Mouse (Mus musculus): ENCODE data around the gene Lrpprc. TPM values are rescaled to one million over a fixed set of nuclear protein-coding genes. Genes with fewer than 3 reads are reported as not detected.

Gene Lrpprc
- total RNA-seq, 2 experiments from 2014 or later = 58.0 to 63.2 TPM

DNA sequence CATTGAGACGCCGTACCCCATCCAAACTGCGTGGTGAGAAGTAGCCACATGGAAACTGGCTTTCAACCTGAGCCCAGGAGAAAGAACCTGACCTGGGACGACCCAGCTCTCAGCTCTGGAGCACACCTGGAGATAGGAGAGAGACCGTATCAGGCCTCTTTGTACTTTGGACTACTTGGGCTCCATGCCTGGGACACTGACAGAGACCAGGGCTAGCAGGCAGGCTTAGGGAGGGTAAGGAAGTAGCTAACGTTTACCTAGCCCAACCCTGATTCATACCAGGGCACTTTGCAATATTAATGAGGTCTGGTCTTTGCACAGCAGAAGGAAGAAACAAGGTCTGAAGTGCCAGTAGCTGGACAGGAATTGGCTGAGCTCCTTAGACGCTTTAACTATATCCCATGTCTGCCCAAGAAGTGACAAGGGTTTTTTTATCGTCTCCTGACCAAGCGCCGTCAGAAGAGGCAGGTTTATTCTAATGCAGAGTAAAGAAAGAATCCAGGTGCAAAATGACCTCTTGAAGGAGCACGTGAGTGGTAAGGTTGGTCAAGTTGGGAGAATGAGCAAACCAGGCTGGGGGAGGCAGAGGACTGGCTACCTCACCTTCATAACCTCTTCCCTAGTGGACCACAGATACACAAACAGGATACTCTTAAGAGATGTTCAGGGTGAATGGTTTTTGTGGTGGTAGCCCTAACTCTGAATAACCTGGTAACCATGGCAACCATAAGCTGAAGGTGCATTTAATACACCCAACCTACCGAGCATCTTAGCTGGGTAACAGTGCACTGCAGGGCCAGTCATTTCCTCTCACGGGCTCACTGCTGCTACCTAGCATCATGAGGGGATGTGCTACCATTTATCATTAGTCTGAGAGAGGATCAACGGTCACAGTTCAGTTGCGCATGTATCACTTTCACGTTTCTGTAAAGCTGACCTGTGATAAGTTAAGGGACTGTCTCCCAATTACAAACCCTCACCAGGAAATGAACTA lies 117.9 kb downstream of the Lrpprc start:
- Histone ChIP-seq H3K4me3 (no peak overlapping the region), H3K27ac (no peak overlapping the region)
- DNase-seq (ENCODE audit: low spot score in 2 of 2) = no peak
- no peak for TF ChIP-seq CTCF (conservative IDR thresholded peaks at IDR 0.05)

DNA sequence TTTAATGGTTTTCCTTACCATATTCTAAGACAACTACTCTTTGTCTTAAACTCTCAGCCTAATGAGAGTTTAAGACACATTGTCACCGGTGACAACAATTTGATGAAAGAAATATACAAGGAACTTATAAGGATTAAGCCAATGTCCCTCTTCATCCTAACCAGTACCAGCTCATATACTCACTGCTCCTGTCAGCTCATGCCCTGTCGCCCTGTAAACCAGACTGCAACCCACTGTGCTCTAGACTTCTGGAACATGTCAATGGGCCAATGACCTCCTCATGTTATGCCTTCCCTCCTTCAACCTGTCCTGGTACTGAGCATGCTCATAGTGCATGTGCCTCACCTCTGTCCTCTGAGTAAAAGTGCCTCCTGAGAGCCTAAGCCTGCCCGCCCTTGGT lies 122.7 kb downstream of the Lrpprc start:
- no peak for TF ChIP-seq CTCF (conservative IDR thresholded peaks at IDR 0.05)
- no peak for DNase-seq (ENCODE audit: low spot score in 2 of 2)
- H3K4me3 ChIP-seq = no peak overlapping the region
- no peak overlapping the region for H3K27ac ChIP-seq

DNA sequence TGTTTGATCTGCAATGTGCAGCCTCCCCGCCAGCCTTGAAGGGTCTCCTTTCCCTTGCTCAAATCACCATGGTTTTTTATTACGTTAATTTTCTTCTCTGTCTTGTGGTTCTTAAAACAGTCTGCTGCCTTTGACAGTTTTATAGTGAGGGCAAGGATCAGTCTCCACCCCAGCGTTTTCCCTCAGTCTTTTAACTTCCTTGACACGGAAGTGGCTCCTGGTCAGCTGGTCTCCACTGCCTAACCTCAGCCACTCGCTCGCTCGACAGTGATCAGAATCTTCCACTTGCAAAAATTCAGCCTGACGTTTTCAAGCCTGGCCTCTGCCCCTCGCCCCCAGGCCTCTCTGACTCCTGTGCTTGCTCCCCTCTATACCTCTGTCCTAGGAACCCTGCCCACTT lies 124.9 kb downstream of the Lrpprc start:
- DNase-seq (ENCODE audit: low spot score in 2 of 2) = no peak
- Histone ChIP-seq H3K4me3 (no peak overlapping the region), H3K27ac (no peak overlapping the region)
- TF ChIP-seq CTCF (conservative IDR thresholded peaks at IDR 0.05) = no peak

DNA sequence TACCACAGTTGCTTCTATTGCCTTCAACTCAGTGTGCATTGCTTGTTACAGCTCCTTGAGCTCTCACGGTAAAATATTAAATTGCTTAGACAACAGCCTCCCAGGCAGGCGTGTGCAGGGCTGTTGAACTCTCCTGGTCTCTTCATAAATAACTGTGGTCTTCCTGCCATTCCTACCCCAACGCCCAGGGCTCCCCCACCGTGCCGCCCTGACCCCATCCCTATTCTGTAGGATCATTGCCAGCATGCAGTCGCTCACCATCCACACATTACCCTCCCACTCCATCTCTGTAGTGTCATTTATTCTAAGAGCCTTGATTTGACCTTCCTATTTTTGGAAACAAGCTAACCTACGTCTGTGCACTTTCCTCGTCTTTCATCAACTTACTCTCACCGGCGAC lies 125.5 kb downstream of the Lrpprc start:
- no peak overlapping the region for H3K4me3 ChIP-seq
- no peak for TF ChIP-seq CTCF (conservative IDR thresholded peaks at IDR 0.05)
- DNase-seq (ENCODE audit: low spot score in 2 of 2) = no peak

DNA sequence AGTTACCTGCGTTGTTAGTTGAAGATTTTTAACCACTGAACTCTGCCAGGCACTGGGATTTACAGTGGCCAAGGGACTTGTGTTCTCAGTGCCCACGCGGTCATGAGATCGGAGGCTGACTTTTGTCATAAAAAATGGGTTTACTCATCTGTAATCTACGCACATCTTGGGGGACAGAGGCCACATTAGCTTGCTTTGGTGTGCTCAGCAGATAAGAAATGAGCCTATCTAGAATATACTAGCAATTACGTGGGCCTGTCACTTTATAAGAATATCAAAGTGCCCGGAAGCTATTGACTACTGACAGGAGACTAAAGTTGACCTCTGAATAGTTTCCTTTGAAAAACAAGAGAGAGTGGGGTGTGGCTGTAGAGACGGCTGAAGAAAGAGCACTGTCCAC lies 131.6 kb downstream of the Lrpprc start:
- no peak overlapping the region for H3K4me3 ChIP-seq
- TF ChIP-seq CTCF (conservative IDR thresholded peaks at IDR 0.05) = no peak
- no peak overlapping the region for H3K27ac ChIP-seq
- no peak for DNase-seq (ENCODE audit: low spot score in 2 of 2)

More for the DNA sequence above, 125.5 kb downstream of the Lrpprc start:
- H3K27ac ChIP-seq = no peak overlapping the region

GRCm38 (mm10) chr17:84658195-84658594 lies 132.4 kb downstream of the Lrpprc start:
- TF ChIP-seq CTCF (conservative IDR thresholded peaks at IDR 0.05) = no peak
- DNase-seq (ENCODE audit: low spot score in 2 of 2) = no peak
- H3K27ac ChIP-seq = no peak overlapping the region
- H3K4me3 ChIP-seq = no peak overlapping the region

- no peak for TF ChIP-seq CTCF (conservative IDR thresholded peaks at IDR 0.05)
- Histone ChIP-seq H3K4me3 (no peak overlapping the region), H3K27ac (no peak overlapping the region)
- DNase-seq (ENCODE audit: low spot score in 2 of 2) = no peak
Observed at GRCm38 (mm10) chr17:84657782-84658181, 132.8 kb downstream of the Lrpprc start.

- peak; percentile 13; the same call in 1 of the 2 replicates for TF ChIP-seq CTCF (conservative IDR thresholded peaks at IDR 0.05)
Observed at GRCm38 (mm10) chr17:84657422-84657732, 133.2 kb downstream of the Lrpprc start.

DNA sequence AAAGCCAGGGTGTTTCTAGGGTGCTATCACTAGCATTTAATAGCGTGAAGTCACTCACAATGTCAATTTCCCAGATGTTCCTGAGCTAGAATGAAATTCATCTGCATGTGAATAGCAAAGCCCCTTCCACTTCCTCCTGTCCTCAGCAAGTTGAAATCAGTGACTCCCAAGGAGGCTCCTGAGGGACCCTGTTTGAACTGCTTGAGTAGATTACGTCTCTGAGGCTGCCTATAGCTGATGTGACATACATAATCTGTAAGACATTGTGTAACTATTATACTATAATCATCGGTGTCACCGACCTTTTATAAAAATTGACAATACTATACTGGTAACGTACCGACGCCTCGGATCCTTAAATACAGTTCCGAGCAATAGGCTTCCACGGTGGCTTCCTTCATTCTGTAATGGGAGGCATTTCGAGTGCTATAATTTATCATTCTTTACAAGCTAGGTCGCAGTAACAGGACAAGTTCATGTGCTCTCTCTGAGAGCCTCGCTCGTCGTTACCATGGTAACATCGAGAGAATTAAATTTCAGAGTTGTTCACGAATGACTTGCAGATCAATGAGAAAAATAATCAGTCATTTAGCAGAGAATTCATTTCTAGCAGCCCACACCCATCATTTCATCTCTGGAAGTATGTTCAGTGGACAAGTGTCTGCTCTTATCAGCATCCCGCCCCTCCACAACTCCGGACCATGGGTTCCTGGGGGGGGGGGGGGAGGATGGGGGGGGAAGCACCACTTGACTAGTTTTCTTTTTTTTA lies 133.8 kb downstream of the Lrpprc start:
- no peak overlapping the region for H3K27ac ChIP-seq
- no peak overlapping the region; the same call in 1 of the 2 replicates for H3K4me3 ChIP-seq
- no peak for TF ChIP-seq CTCF (conservative IDR thresholded peaks at IDR 0.05)
- no peak for DNase-seq (ENCODE audit: low spot score in 2 of 2)

More at GRCm38 (mm10) chr17:84657422-84657732, 133.2 kb downstream of the Lrpprc start:
- H3K27ac ChIP-seq = no peak overlapping the region
- no peak overlapping the region for H3K4me3 ChIP-seq
- DNase-seq (ENCODE audit: low spot score in 2 of 2) = no peak

DNA sequence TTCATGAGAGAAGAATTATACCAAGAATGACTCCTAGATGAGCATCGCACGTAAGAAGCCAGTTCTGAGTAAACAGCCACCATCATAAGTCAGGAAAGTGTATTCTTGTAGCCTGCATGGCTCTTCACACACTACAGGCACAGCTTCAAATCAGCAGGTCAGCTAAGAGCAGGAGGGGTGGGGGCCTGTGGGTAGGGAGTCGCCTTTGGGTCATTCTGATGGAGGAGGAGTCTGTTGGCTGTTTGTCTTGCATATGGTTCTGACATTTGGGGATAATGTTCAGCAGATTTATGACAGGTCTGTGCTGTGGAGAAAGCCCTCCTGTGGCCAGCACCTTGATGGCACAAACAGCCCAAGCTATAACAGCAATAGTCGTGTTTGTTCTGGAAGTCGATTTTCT lies 134.4 kb downstream of the Lrpprc start:
- H3K4me3 ChIP-seq = no peak overlapping the region
- DNase-seq (ENCODE audit: low spot score in 2 of 2) = no peak
- TF ChIP-seq CTCF (conservative IDR thresholded peaks at IDR 0.05) = no peak
- H3K27ac ChIP-seq = no peak overlapping the region

Other genes with a start within 250 kb of the Lrpprc start
- 10 to 100 TPM; 20.5 to 22.5 TPM for gene Dync2li1, start 164.3 kb downstream of the Lrpprc start, total RNA-seq (2021)
- not detected for gene Abcg8, start 114.5 kb downstream of the Lrpprc start, total RNA-seq (2021)
- not detected for gene Abcg5, start 107.8 kb downstream of the Lrpprc start, total RNA-seq (2021)
- gene Ppm1b, start 166.0 kb upstream of the Lrpprc start, total RNA-seq (2021) = 100 to 1,000 TPM; 117 to 120 TPM
- under 1 TPM; 0.15 TPM for gene Slc3a1, start 237.6 kb upstream of the Lrpprc start, total RNA-seq (2021)